In the genomic region with DNA sequence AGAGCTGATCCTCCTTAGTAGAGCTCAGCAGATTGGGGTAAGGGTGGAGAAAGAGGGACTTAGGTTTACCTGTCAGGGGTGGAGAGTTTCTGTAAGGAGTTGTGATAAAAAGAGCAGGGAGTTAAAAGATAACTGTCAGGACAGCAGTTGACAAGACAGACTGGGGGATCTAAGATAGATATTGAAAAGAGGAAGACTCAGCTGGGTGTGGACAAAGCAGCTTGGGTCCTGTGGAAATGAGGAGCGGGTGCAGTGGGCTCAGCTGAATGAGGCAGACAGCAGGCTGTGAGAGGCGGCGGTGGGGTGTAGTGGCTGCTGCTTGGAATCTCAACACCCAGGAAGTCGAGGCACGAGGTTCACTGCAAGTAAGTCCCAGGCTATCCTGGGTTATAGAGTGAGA, we compare ENCODE assay signal across 24 mouse cellular contexts.
"Had no signal": no experiment of that assay in that cellular context is flagged by ENCODE, and none has a peak within 500 bp of the region (broad histone marks: within the 10 kb centered on the region; RNA-seq: fewer than 3 reads in every experiment).

No protein-coding gene starts in this region.

- H3K9me3 ChIP-seq: heart, embryonic 15.5 days; hindbrain, embryonic 10.5 days; hindbrain, embryonic 12.5 days; intestine, embryonic 15.5 days; limb, embryonic 10.5 days; limb, embryonic 12.5 days had no signal

- H3K4me1 ChIP-seq: intestine, embryonic 15.5 days had no signal

- ATAC-seq: hindbrain, embryonic 16.5 days; inflammation-experienced regulatory T-cells, adult 6 months; intestine, embryonic 15.5 days; intestine, postnatal 0 days had no signal

- H3K4me3 ChIP-seq: heart, embryonic 15.5 days; hindbrain, embryonic 10.5 days; hindbrain, embryonic 12.5 days; intestine, embryonic 15.5 days; layer of hippocampus, adult 2 months; left cerebral cortex, adult 2 months; limb, embryonic 10.5 days; limb, embryonic 12.5 days had no signal

- DNase-seq: gastrocnemius, postnatal 14 days; heart, postnatal 14 days; heart, postnatal 36 days; kidney, adult 18-20 months; kidney, adult 8-10 months; kidney, postnatal 10 days; kidney, postnatal 25 days; kidney, postnatal 4 days; liver had no signal

- H3K27ac ChIP-seq: hindbrain, embryonic 10.5 days; hindbrain, embryonic 12.5 days; hindbrain, embryonic 14.5 days; intestine, embryonic 15.5 days; layer of hippocampus, adult 2 months; left cerebral cortex, adult 2 months; limb, embryonic 12.5 days; liver, embryonic 14.5 days had no signal

- H3K36me3 ChIP-seq: intestine, embryonic 15.5 days had no signal

- H3K9ac ChIP-seq: heart, embryonic 15.5 days; hindbrain, embryonic 12.5 days; hindbrain, embryonic 14.5 days; intestine, embryonic 15.5 days; limb, embryonic 12.5 days; liver, embryonic 14.5 days had no signal

- H3K27me3 ChIP-seq: heart, embryonic 15.5 days; hindbrain, embryonic 12.5 days; intestine, embryonic 15.5 days; limb, embryonic 12.5 days had no signal

- H3K4me2 ChIP-seq: heart, embryonic 11.5 days; heart, embryonic 15.5 days; hindbrain, embryonic 12.5 days; hindbrain, embryonic 14.5 days; intestine, embryonic 15.5 days; limb, embryonic 12.5 days; liver, embryonic 11.5 days had no signal
